Mouse (Mus musculus) myocyte (in vitro differentiated cells): Measurements from ENCODE around the gene Zfp82. TPM values are rescaled to one million over a fixed set of nuclear protein-coding genes. Genes with fewer than 3 reads are reported as not detected.

ENCODE experiments used
- H3K27me3 ChIP-seq: one replicate; pipeline ENCODE4 v1.6.1; 2011; ENCODE audit not compliant: control insufficient read depth, insufficient read depth, insufficient read length
- H3K36me3 ChIP-seq: one replicate; pipeline ENCODE4 v1.6.1; 2011; ENCODE audit not compliant: control insufficient read depth, insufficient read depth
- H3K4me2 ChIP-seq: one replicate; pipeline ENCODE4 v1.6.1; 2011; ENCODE audit warnings: low read depth, control low read depth
- H3K4me3 ChIP-seq: one replicate; pipeline ENCODE4 v1.5.1; 2011; ENCODE audit warnings: mild to moderate bottlenecking, control low read depth, moderate library complexity
- H3K79me2 ChIP-seq: one replicate; pipeline ENCODE4 v1.6.1; 2011; ENCODE audit not compliant: control insufficient read depth, insufficient read depth
- H3ac ChIP-seq: one replicate; pipeline ENCODE4 v1.6.1; 2011; ENCODE audit not compliant: control insufficient read depth, insufficient read length
- CEBPB ChIP-seq: IDR thresholded peaks from 2 replicates; pipeline ENCODE4 v1.6.1; 2011; ENCODE audit warnings: mild to moderate bottlenecking, moderate library complexity; ENCODE audit not compliant: poor library complexity, insufficient read depth, severe bottlenecking
- E2F4 ChIP-seq: IDR thresholded peaks from one replicate; pipeline ENCODE4 v1.6.1; 2011; ENCODE audit warnings: mild to moderate bottlenecking, control low read depth, moderate library complexity; ENCODE audit not compliant: insufficient read depth
- MAX ChIP-seq: IDR thresholded peaks from one replicate; pipeline ENCODE4 v1.6.1; 2011; ENCODE audit warnings: low read depth, mild to moderate bottlenecking, control low read depth
- MYOD1 ChIP-seq, 3 experiments: IDR thresholded peaks; one replicate each; pipeline ENCODE4 v1.6.1; 2011; ENCODE audit warnings: control low read depth in 2 of 3, low read depth in 2 of 3, mild to moderate bottlenecking in 2 of 3, moderate library complexity in 1 of 3; ENCODE audit not compliant: insufficient read length in 2 of 3, control insufficient read depth in 1 of 3
- MYOG ChIP-seq, 3 experiments: IDR thresholded peaks; one replicate each; pipeline ENCODE4 v1.6.1; 2011; ENCODE audit warnings: control low read depth in 2 of 3, low read depth in 2 of 3, mild to moderate bottlenecking in 2 of 3; ENCODE audit not compliant: insufficient read length in 2 of 3, control insufficient read depth in 1 of 3, insufficient read depth in 1 of 3
- POLR2A ChIP-seq: IDR thresholded peaks from one replicate; pipeline ENCODE4 v1.6.1; 2011; ENCODE audit warnings: low read depth, mild to moderate bottlenecking, control low read depth, moderate library complexity; ENCODE audit not compliant: insufficient read length
- POLR2AphosphoS2 ChIP-seq: IDR thresholded peaks from one replicate; pipeline ENCODE4 v1.6.1; 2011; ENCODE audit warnings: low read depth, control low read depth; ENCODE audit not compliant: insufficient read length
- REST ChIP-seq: IDR thresholded peaks from one replicate; pipeline ENCODE4 v1.6.1; 2011; ENCODE audit warnings: mild to moderate bottlenecking, control low read depth, moderate library complexity; ENCODE audit not compliant: insufficient read depth, insufficient read length
- SRF ChIP-seq: IDR thresholded peaks from one replicate; pipeline ENCODE4 v1.6.1; 2011; ENCODE audit warnings: low read depth; ENCODE audit not compliant: control insufficient read depth, insufficient read length
- TCF12 ChIP-seq: IDR thresholded peaks from one replicate; pipeline ENCODE4 v1.6.1; 2011; ENCODE audit warnings: mild to moderate bottlenecking, control low read depth; ENCODE audit not compliant: poor library complexity, insufficient read depth, severe bottlenecking
- TCF3 ChIP-seq: IDR thresholded peaks from one replicate; pipeline ENCODE4 v1.6.1; 2011; ENCODE audit warnings: low read depth, control low read depth; ENCODE audit not compliant: insufficient read length
- USF1 ChIP-seq: IDR thresholded peaks from one replicate; pipeline ENCODE4 v1.6.1; 2011; ENCODE audit warnings: low read depth, mild to moderate bottlenecking, control low read depth, moderate library complexity
- polyA plus RNA-seq: library from polyadenylated mRNA; unstranded; fragments of >200 nt; fragmentation: generic; extraction: Trizol; gene quantifications from one replicate; pipeline ENCODE4 v1.2.1, GENCODE M21; 2012; ENCODE audit warnings: missing spikeins

Zfp82 gene
- polyA plus RNA-seq, 1 experiment, result 2.8 TPM

GRCm38 (mm10) chr7:30007601-30008000, 65.1 kb downstream of the Zfp82 start:
- Histone ChIP-seq H3K4me2 (peak overlapping the region; percentile 67), H3K36me3 (peaks cover 26% of the 10 kb centered on the region), H3K4me3 (no peak overlapping the region), H3K79me2 (peaks cover 41% of the 10 kb centered on the region), H3ac (no peak overlapping the region), H3K27me3 (no peaks in the 10 kb centered on the region)
- TF ChIP-seq REST (no peak), POLR2AphosphoS2 (no peak), TCF3 (no peak), POLR2A (no peak), MAX (no peak), MYOD1 (IDR thresholded peaks at IDR 0.05; ENCODE audit: control insufficient read depth in 1 of 3, insufficient read length in 2 of 3, low read depth in 2 of 3) (no peak), SRF (no peak), MYOG (IDR thresholded peaks at IDR 0.05; ENCODE audit: control insufficient read depth in 1 of 3, insufficient read depth in 1 of 3, insufficient read length in 2 of 3, low read depth in 2 of 3) (no peak), E2F4 (no peak), TCF12 (no peak), CEBPB (no peak), USF1 (no peak)

Other genes with a start within 250 kb of the Zfp82 start
- 0.96 TPM for gene Zfp940, start 219.2 kb downstream of the Zfp82 start, polyA plus RNA-seq
- gene Zfp420, start 212.9 kb downstream of the Zfp82 start, polyA plus RNA-seq, result 1.7 TPM
- gene Zfp27, start 166.3 kb downstream of the Zfp82 start, polyA plus RNA-seq, result 3.9 TPM
- gene Zfp383, start 164.7 kb downstream of the Zfp82 start, polyA plus RNA-seq, result 2.4 TPM
- gene Zfp74, start 118.8 kb downstream of the Zfp82 start, polyA plus RNA-seq, result 1.5 TPM
- 27.4 TPM for gene Zfp568, start 88.9 kb downstream of the Zfp82 start, polyA plus RNA-seq
- gene Zfp14, start 21.5 kb downstream of the Zfp82 start, polyA plus RNA-seq, result 0.97 TPM
- gene Gm26920, start 17.5 kb upstream of the Zfp82 start, polyA plus RNA-seq, result 0.32 TPM
- 4.3 TPM for gene Zfp566, start 17.6 kb upstream of the Zfp82 start, polyA plus RNA-seq
- 11.3 TPM for gene Zfp260, start 21.9 kb upstream of the Zfp82 start, polyA plus RNA-seq
- 1.1 TPM for gene Zfp382, start 49.0 kb upstream of the Zfp82 start, polyA plus RNA-seq
- gene Zfp146, start 96.8 kb upstream of the Zfp82 start, polyA plus RNA-seq, result 13.2 TPM
- 112 TPM for gene Cox7a1, start 111.2 kb upstream of the Zfp82 start, polyA plus RNA-seq
- 622 TPM for gene Capns1, start 125.9 kb upstream of the Zfp82 start, polyA plus RNA-seq
- 174 TPM for gene Polr2i, start 159.0 kb upstream of the Zfp82 start, polyA plus RNA-seq
- 147 TPM for gene Tbcb, start 159.4 kb upstream of the Zfp82 start, polyA plus RNA-seq
- not detected for gene Ovol3, start 162.8 kb upstream of the Zfp82 start, polyA plus RNA-seq
- gene Thap8, start 207.2 kb upstream of the Zfp82 start, polyA plus RNA-seq, result 0.02 TPM
- 5.0 TPM for gene Wdr62, start 207.5 kb upstream of the Zfp82 start, polyA plus RNA-seq
- 19.4 TPM for gene Clip3, start 218.8 kb upstream of the Zfp82 start, polyA plus RNA-seq
- gene Alkbh6, start 235.8 kb upstream of the Zfp82 start, polyA plus RNA-seq, result 33.9 TPM
- gene Syne4, start 241.9 kb upstream of the Zfp82 start, polyA plus RNA-seq, result 1.2 TPM
- gene E130208F15Rik, start 248.8 kb upstream of the Zfp82 start, polyA plus RNA-seq, result 4.0 TPM